Mouse (Mus musculus) adrenal gland, adult 18-20 months (tissue): ENCODE data around the gene Crtc2. TPM values are rescaled to one million over a fixed set of nuclear protein-coding genes. Genes with fewer than 3 reads are reported as not detected.

Experiments used
- DNase-seq, 2 experiments: peaks; one replicate each; pipeline ENCODE4 v3.0.0; 2021 to 2022; ENCODE audit warnings: low spot score in 2 of 2
- long read RNA-seq, 2 experiments: library from polyadenylated mRNA; stranded (forward); transcript quantifications; one replicate each; pipeline ENCODE4 v2.0.0; 2021
- total RNA-seq, 2 experiments: library from RNA; stranded (reverse); gene quantifications; 1 replicate in 1 of 2; 2 replicates in 1 of 2; pipeline ENCODE4 v1.2.3; 2021

Gene Crtc2
- 10 to 100 TPM; 48.5 to 51.0 TPM for total RNA-seq
- long read RNA-seq, experiment 1, transcript Crtc2-201 (14 exons, 2,747 nt) = major isoform, 12 of 19 reads
- long read RNA-seq, experiment 1, partial matches to known transcripts = 0 of 19 reads
- long read RNA-seq, experiment 1, other reads (novel, unspliced or antisense) = 7 of 19 reads
- long read RNA-seq, experiment 2, partial matches to known transcripts = 5 of 8 reads
- long read RNA-seq, experiment 2, other reads (novel, unspliced or antisense) = 0 of 8 reads

- DNase-seq = peak; percentile 80
Measured at GRCm38 (mm10) chr3:90253653-90254418, at the start of gene Crtc2. Crtc2 (plus strand) TSS chr3:90254163.

- no peak for DNase-seq
Measured at GRCm38 (mm10) chr3:90204582-90204981, 49.4 kb upstream of the Crtc2 start.

GRCm38 (mm10) chr3:90208662-90209061 is 45.3 kb upstream of the Crtc2 start:
- DNase-seq = no peak

GRCm38 (mm10) chr3:90209908-90210566 is 43.9 kb upstream of the Crtc2 start:
- no peak for DNase-seq

GRCm38 (mm10) chr3:90211475-90212398 is 42.2 kb upstream of the Crtc2 start:
- no peak for DNase-seq

- DNase-seq = no peak
Measured at GRCm38 (mm10) chr3:90212723-90213122, 41.2 kb upstream of the Crtc2 start.

- peak; percentile 83 to 89 for DNase-seq
Measured at GRCm38 (mm10) chr3:90213377-90213866, 40.5 kb upstream of the Crtc2 start, which contains the start of the genes Rps27 and Rab13. Rps27 (minus strand) TSS chr3:90213651. Rab13 (plus strand) TSS chr3:90213695.

GRCm38 (mm10) chr3:90213956-90214684 is 39.8 kb upstream of the Crtc2 start:
- no peak for DNase-seq

- DNase-seq = no peak
Measured at GRCm38 (mm10) chr3:90215825-90216380, 38.1 kb upstream of the Crtc2 start.

- peak; percentile 39 to 49 for DNase-seq
Measured at GRCm38 (mm10) chr3:90220088-90220487, 33.9 kb upstream of the Crtc2 start.

- DNase-seq = peak; percentile 78 to 81
Measured at GRCm38 (mm10) chr3:90220531-90220951, 33.4 kb upstream of the Crtc2 start.

- DNase-seq = no peak
Measured at GRCm38 (mm10) chr3:90221123-90221522, 32.8 kb upstream of the Crtc2 start.

GRCm38 (mm10) chr3:90222455-90222854 is 31.5 kb upstream of the Crtc2 start:
- no peak for DNase-seq

- DNase-seq = no peak
Measured at GRCm38 (mm10) chr3:90222941-90223340, 31.0 kb upstream of the Crtc2 start.

GRCm38 (mm10) chr3:90224331-90224730 is 29.6 kb upstream of the Crtc2 start:
- DNase-seq = no peak

GRCm38 (mm10) chr3:90231075-90231474 is 22.9 kb upstream of the Crtc2 start:
- DNase-seq = no peak

- peak; percentile 87 to 89 for DNase-seq
Measured at GRCm38 (mm10) chr3:90231507-90232333, 22.2 kb upstream of the Crtc2 start, which contains the start of gene Jtb. Jtb (plus strand) TSS chr3:90231597.

- DNase-seq = no peak
Measured at GRCm38 (mm10) chr3:90241251-90241650, 12.7 kb upstream of the Crtc2 start.
